Mouse (Mus musculus): ENCODE measurements around the gene Arpc4. TPM values are rescaled to one million over a fixed set of nuclear protein-coding genes. Genes with fewer than 3 reads are reported as not detected.

Gene Arpc4
- polyA plus RNA-seq (2021; fragmentation: Nextera tagmentation), result 419 and 427 TPM in 2 replicates
- long read RNA-seq, experiment 1, transcript Arpc4-201 (6 exons, 2,270 nt), result major isoform, 493 of 599 reads
- long read RNA-seq, experiment 1, partial matches to known transcripts, result 95 of 599 reads
- long read RNA-seq, experiment 1, other reads (novel, unspliced or antisense), result 9 of 599 reads
- long read RNA-seq, experiment 2, transcript Arpc4-201 (6 exons, 2,270 nt), result major isoform, 1,051 of 1,135 reads
- long read RNA-seq, experiment 2, transcript Arpc4-204 (6 exons, 794 nt), result minor isoform, 8 of 1,135 reads
- long read RNA-seq, experiment 2, transcript Arpc4-203 (5 exons, 1,323 nt), result minor isoform, 5 of 1,135 reads
- long read RNA-seq, experiment 2, partial matches to known transcripts, result 50 of 1,135 reads
- long read RNA-seq, experiment 2, other reads (novel, unspliced or antisense), result 20 of 1,135 reads

DNA sequence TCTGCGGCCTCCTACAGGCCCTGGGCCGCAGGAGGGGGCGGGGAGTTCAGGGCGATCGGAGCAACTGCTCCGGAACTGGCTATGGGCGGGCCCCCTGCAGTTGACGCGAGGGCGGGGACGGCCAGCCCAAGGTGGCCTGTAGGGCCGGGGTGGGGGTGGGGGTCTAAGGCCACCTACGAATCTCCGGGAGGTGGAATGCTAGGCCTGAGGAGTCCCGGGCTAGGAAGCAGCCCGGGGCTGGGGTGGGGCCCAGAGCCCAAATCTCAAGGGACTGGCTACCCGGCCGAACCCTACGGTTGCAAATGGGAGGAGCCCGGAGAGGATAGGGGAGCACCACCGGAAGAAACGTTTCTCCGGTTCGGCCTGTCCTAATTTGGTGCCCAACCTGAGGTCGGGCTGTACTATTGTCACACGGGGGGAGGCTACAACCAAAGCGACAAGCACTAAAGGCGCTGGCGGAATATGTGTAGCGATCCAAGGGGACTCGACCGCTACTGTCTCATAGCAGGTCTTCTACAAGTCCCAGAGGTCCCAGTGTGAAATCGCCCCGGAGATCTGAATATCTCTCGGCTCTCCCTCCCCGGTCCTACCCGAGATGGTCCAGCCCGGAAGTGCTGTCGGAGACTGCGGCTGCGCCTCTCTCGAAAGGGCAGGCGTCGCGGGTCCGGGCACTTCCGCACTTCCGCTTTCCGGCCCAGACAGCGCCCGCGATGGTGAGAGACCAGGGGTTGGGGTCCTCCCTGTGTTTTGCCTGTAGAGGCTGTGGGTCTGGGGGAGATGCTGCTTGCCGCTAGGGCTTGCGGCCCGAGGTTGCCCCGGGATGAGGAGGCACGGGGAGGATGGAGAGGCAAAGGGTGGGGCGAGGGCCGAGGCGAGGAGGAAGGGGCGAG lies at the start of gene Arpc4, which contains the start of gene Tada3:
TSS of gene Arpc4 (plus strand) at position 620 of the 890 bp plus-strand sequence.
TSS of gene Tada3 (minus strand) at position 388 of the 890 bp plus-strand sequence.

DNA sequence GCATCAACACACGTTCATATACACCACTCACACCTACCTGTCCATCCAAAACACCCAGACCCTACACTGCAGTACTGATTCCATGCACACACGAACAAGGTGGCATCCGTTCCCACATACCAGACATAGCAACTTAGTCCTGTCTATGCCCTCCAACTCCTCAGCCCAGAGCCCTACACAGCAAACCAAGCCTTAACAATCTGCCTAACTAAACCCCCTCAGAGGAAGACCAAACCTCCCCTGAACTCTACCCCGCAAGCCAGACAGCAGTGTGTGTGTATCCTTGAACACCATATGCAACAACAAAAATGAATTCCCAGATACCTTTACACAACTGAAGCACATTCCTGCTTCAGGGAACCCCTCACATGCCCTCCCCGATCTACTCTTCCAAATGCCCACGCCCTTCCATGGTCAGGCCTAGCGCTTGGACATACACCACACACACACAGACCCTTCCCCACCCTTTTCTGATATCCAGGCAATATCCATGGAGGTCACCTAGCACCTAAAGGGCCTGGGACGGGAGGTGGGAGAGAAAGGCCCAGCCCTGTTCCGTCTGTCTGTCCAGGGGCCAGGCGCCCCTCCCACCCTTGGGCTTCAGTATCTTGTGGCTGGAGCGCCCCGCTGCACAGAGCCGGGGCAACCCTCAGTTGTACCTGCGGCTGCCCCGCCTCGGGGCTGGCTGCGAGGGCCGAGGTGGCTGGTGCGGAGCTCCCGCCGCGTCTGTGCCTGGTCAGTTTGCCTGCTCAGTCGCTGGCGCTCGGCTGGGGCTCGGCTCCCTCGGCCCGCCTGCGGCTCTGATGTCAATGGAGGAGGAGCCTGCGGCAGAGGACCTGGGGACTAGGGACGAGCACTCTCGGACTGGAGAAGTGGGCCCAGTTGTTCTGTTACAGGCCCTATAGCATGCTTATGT lies 34.5 kb upstream of the Arpc4 start, which contains the start of gene Camk1:
TSS of gene Camk1 (minus strand) at position 808 of the 916 bp plus-strand sequence.

DNA sequence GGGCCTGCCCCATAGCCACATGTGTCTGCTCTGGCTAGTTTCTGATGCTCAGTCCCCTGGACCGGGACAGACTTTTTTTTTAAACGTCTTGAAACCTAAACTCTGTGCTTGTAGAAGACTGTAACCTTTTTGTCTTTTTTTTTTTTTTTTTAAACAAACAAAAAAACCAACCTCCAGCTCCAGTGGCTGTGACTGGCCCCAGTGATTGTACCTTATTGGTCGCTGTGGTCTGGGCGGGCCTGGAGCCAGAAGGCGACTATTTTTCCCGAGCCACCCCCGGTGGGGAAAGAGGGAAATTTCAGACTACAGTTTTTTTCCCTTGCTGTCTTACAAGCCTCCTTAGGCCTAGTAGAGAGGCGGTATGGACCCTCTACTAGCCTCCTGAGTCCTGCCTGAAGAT lies 11.0 kb downstream of the Arpc4 start, which contains the start of gene Ttll3:
TSS of gene Ttll3 (plus strand) at position 301 of the 400 bp plus-strand sequence.

DNA sequence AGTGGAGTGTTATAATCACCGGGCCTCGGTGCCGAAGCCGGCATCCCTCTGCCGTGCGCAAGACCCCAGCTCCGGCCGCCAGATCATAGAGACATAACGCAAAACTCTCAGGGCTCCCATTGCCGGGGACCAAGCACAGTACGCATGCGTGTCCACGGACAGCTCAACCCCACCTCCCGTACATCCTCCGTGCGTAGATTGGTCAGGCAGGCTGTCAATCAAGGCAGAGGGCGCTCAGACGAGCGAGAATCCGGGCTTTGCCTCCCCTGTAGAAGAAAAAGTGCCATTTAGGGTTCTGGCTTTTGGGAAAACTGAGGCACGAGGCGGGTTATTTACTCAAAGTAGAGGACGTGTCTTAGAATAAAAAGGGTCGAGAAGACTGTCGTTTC lies 41.3 kb downstream of the Arpc4 start, which contains the start of gene Rpusd3:
TSS of gene Rpusd3 (minus strand) at position 142 of the 389 bp plus-strand sequence.

DNA sequence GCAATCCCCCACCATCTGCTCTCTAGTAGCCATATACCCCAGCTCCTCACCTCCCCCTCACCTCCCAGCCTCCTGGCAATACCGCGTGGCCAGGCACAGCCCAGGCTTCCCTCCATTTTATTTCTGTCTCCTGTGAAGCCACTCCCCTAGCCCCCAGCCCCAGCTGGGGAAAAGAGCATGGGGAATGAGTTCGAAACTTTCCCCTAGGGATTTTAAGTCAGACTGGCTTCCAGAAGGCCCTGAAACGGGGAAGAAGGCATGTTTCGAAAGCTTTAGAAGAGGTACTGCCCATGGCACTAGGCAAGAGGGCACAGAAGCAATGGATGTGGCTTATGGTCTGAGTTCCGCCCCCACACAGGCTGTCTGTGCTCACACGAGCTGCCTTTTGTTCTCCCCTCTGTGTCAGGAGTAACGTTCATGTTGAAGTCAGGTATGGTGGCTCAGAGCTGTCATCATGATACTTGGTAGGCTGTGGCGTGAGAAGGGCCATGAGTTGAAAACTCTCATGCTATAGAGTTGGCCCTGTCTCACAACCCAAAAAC lies 57.8 kb downstream of the Arpc4 start, which contains the start of gene Cidec:
TSS of gene Cidec (minus strand) at position 97 of the 542 bp plus-strand sequence.

Small RNAs within 50 kb of the gene (microRNA-seq; reads per million reads assigned to microRNA genes)
- not detected for gene Gm24387

Other genes starting within 250 kb of the Arpc4 start
- gene Lhfpl4, start 182.7 kb upstream of the Arpc4 start, polyA plus RNA-seq (2021; fragmentation: Nextera tagmentation), result 12.4 and 13.0 TPM in 2 replicates
- gene Mtmr14, start 140.3 kb upstream of the Arpc4 start, polyA plus RNA-seq (2021; fragmentation: Nextera tagmentation), result 12.2 and 14.1 TPM in 2 replicates
- gene Cpne9, start 95.8 kb upstream of the Arpc4 start, polyA plus RNA-seq (2021; fragmentation: Nextera tagmentation), result 13.9 and 15.3 TPM in 2 replicates
- 4.3 and 5.1 TPM in 2 replicates for gene Brpf1, start 71.0 kb upstream of the Arpc4 start, polyA plus RNA-seq (2021; fragmentation: Nextera tagmentation)
- 3.2 and 3.5 TPM in 2 replicates for gene Ogg1, start 51.1 kb upstream of the Arpc4 start, polyA plus RNA-seq (2021; fragmentation: Nextera tagmentation)
- gene Camk1, start 34.1 kb upstream of the Arpc4 start, polyA plus RNA-seq (2021; fragmentation: Nextera tagmentation), result 69.5 and 70.8 TPM in 2 replicates
- 17.7 and 21.4 TPM in 2 replicates for gene Tada3, start 232 bp upstream of the Arpc4 start, polyA plus RNA-seq (2021; fragmentation: Nextera tagmentation)
- gene Ttll3, start 11.1 kb downstream of the Arpc4 start, polyA plus RNA-seq (2021; fragmentation: Nextera tagmentation), result 3.6 and 4.0 TPM in 2 replicates
- 23.8 and 27.5 TPM in 2 replicates for gene Rpusd3, start 41.2 kb downstream of the Arpc4 start, polyA plus RNA-seq (2021; fragmentation: Nextera tagmentation)
- gene Cidec, start 57.6 kb downstream of the Arpc4 start, polyA plus RNA-seq (2021; fragmentation: Nextera tagmentation), result 0.20 TPM in 1 of 2 replicates, not detected in the other
- gene Jagn1, start 64.5 kb downstream of the Arpc4 start, polyA plus RNA-seq (2021; fragmentation: Nextera tagmentation), result 85.2 and 90.9 TPM in 2 replicates
- gene Il17re, start 80.4 kb downstream of the Arpc4 start, polyA plus RNA-seq (2021; fragmentation: Nextera tagmentation), result 0.20 and 2.7 TPM in 2 replicates
- 5.7 and 5.8 TPM in 2 replicates for gene Il17rc, start 93.3 kb downstream of the Arpc4 start, polyA plus RNA-seq (2021; fragmentation: Nextera tagmentation)
- 79.6 and 80.0 TPM in 2 replicates for gene Creld1, start 105.2 kb downstream of the Arpc4 start, polyA plus RNA-seq (2021; fragmentation: Nextera tagmentation)
- gene Prrt3, start 123.8 kb downstream of the Arpc4 start, polyA plus RNA-seq (2021; fragmentation: Nextera tagmentation), result 20.0 and 25.5 TPM in 2 replicates
- 95.3 and 96.8 TPM in 2 replicates for gene Emc3, start 153.5 kb downstream of the Arpc4 start, polyA plus RNA-seq (2021; fragmentation: Nextera tagmentation)
- 1.3 and 1.9 TPM in 2 replicates for gene Fancd2, start 153.6 kb downstream of the Arpc4 start, polyA plus RNA-seq (2021; fragmentation: Nextera tagmentation)
- gene Fancd2os, start 222.6 kb downstream of the Arpc4 start, polyA plus RNA-seq (2021; fragmentation: Nextera tagmentation), result 0.35 and 0.69 TPM in 2 replicates
- 214 and 247 TPM in 2 replicates for gene Brk1, start 226.7 kb downstream of the Arpc4 start, polyA plus RNA-seq (2021; fragmentation: Nextera tagmentation)
- 41.5 and 43.3 TPM in 2 replicates for gene Vhl, start 245.8 kb downstream of the Arpc4 start, polyA plus RNA-seq (2021; fragmentation: Nextera tagmentation)

All from layer of hippocampus, adult 6 months (tissue).